Mouse (Mus musculus): ENCODE measurements around the gene Raet1e.

DNA sequence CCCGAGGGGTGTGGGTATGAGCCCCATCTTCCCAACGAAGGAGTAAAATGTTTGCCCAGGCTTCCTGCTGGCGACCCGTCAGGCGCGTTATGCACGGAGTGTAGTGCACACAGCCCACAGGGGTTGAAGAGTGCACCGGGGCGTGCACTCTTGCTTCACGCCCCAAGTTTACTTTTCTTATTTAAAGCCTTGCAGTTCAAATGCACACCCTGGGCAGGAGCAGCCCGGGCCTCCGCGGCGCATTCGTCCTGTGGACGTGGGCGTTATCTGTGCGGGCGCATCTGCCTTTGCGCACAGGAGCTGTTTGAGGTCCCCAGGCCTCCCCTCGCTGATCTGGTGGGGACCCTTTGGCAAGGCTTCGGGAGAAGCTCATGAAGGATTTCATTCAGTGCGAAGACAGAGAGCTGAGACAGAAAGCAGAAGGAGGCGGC, 777 bp downstream of the Raet1e start:
- TF ChIP-seq GATA1 (IDR thresholded peaks at IDR 0.05; ENCODE audit: borderline replicate concordance, low read length) (no peak), CTCF (IDR thresholded peaks at IDR 0.05; ENCODE audit: low read depth, low read length) (no peak), TAL1 (conservative IDR thresholded peaks at IDR 0.05; ENCODE audit: low read depth, low read length) (no peak), GATA2 (IDR thresholded peaks at IDR 0.05; ENCODE audit: borderline replicate concordance, low read depth, low read length) (no peak), POLR2AphosphoS5 (IDR thresholded peaks at IDR 0.05; ENCODE audit: insufficient replicate concordance, low read depth, low read length) (no peak)
